ENCODE assay signal across 8 mouse cellular contexts in the genomic region with DNA sequence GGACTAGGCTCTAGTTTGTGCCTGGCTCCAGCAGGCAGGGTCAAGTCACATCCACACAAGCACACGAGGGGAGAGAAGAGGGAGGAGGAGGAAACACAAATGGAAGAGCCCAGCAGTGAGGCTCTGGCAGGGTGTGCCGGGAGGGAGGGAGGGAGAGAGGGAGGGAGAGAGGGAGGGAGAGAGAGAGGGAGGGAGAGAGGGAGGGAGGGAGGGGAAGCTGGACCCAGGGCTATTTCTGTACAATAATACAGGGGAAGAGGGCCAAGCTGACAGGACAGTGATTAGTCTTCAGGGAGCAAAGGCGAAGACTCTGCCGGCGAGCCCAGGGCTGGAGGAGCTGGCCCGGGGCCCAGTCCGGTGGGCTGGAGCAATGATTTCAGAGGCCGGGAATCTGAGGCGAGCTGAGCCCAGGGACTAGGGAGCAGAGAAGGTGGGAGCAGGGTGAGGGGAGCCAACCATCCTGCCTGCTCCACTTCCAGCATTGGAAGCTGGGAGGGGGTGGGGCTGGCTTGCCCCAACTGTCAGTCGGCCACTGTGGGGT.
DNase-seq lines count a peak whose midpoint lies in the region; ATAC-seq and TF ChIP-seq lines count a peak whose summit lies in the region.

No protein-coding gene starts in this region.

- no peak for TF ChIP-seq CTCF in forebrain, postnatal 0 days (IDR thresholded peaks at IDR 0.05; ENCODE audit: low read depth)

- ATAC-seq in forebrain, postnatal 0 days, result no peak; the same call in 1 of the 2 replicates
- ATAC-seq in intestine, embryonic 15.5 days, result peak; percentile 83
- ATAC-seq in liver, embryonic 15.5 days (ENCODE audit: insufficient read depth), result peak; percentile 51; the same call in 1 of the 2 replicates
- ATAC-seq in stomach, embryonic 16.5 days (ENCODE audit: insufficient read depth, low FRiP score), result peak; percentile 93

- DNase-seq in forebrain, embryonic 10.5 days (ENCODE audit: extremely low spot score, low spot score), result no peak
- DNase-seq in forebrain, postnatal 0 days, result no peak
- DNase-seq in gastrocnemius, postnatal 14 days, result peak; percentile 43
- no peak for DNase-seq in left cerebral cortex, adult 8-10 months (ENCODE audit: low spot score in 2 of 2)
- no peak for DNase-seq in thymus, adult 18-20 months

- H3K9ac ChIP-seq in forebrain, postnatal 0 days, result no peak overlapping the region
- no peak overlapping the region for H3K9ac ChIP-seq in intestine, embryonic 15.5 days
- no peak overlapping the region for H3K9ac ChIP-seq in liver, embryonic 15.5 days
- no peak overlapping the region for H3K9ac ChIP-seq in stomach, embryonic 16.5 days (ENCODE audit: low read length)

- H3K4me3 ChIP-seq in forebrain, embryonic 10.5 days, result no peak overlapping the region
- no peak overlapping the region for H3K4me3 ChIP-seq in forebrain, postnatal 0 days (ENCODE audit: low read depth, low read length)
- H3K4me3 ChIP-seq in intestine, embryonic 15.5 days (replicated peaks), result no peak overlapping the region
- H3K4me3 ChIP-seq in liver, embryonic 15.5 days (replicated peaks), result no peak overlapping the region
- H3K4me3 ChIP-seq in stomach, embryonic 16.5 days (replicated peaks; ENCODE audit: low read length), result no peak overlapping the region

- no peak overlapping the region for H3K4me2 ChIP-seq in forebrain, postnatal 0 days (ENCODE audit: low read depth)
- no peak overlapping the region for H3K4me2 ChIP-seq in intestine, embryonic 15.5 days (replicated peaks)
- no peak overlapping the region for H3K4me2 ChIP-seq in liver, embryonic 15.5 days
- no peak overlapping the region for H3K4me2 ChIP-seq in stomach, embryonic 16.5 days (ENCODE audit: low read depth, low read length)

- peaks cover 41% of the 10 kb centered on the region for H3K4me1 ChIP-seq in forebrain, embryonic 10.5 days
- no peaks in the 10 kb centered on the region for H3K4me1 ChIP-seq in forebrain, postnatal 0 days (ENCODE audit: insufficient read depth)
- peaks cover 4% of the 10 kb centered on the region; the same call in 1 of the 2 replicates for H3K4me1 ChIP-seq in intestine, embryonic 15.5 days (replicated peaks)
- H3K4me1 ChIP-seq in liver, embryonic 15.5 days (replicated peaks), result no peaks in the 10 kb centered on the region
- H3K4me1 ChIP-seq in stomach, embryonic 16.5 days (ENCODE audit: control insufficient read depth, insufficient read depth, low read length), result 0 out of 2 replicates have a peak, but pooled peaks cover 8% of the 10 kb centered on the region

- 37% methylated on average over 8 of the region's 10 CpGs for WGBS in forebrain, embryonic 10.5 days
- 29% methylated on average over 9 of the region's 10 CpGs for WGBS in forebrain, postnatal 0 days
- WGBS in intestine, embryonic 15.5 days, result 33% methylated on average over 9 of the region's 10 CpGs
- 35% methylated on average over 9 of the region's 10 CpGs for WGBS in liver, embryonic 15.5 days (ENCODE audit: insufficient replicate concordance)
- 28% methylated on average over 9 of the region's 10 CpGs for WGBS in stomach, embryonic 16.5 days

- no peaks in the 10 kb centered on the region for H3K36me3 ChIP-seq in forebrain, embryonic 10.5 days (replicated peaks)
- no peaks in the 10 kb centered on the region for H3K36me3 ChIP-seq in forebrain, postnatal 0 days (ENCODE audit: insufficient read depth)
- no peaks in the 10 kb centered on the region for H3K36me3 ChIP-seq in intestine, embryonic 15.5 days
- H3K36me3 ChIP-seq in liver, embryonic 15.5 days (replicated peaks), result no peaks in the 10 kb centered on the region
- H3K36me3 ChIP-seq in stomach, embryonic 16.5 days (ENCODE audit: control insufficient read depth, insufficient read depth, low read length), result no peaks in the 10 kb centered on the region

- intact Hi-C loops in gastrocnemius, postnatal 14 days (cut with DNase I; ENCODE audit: low total_unique reads), result no loop called here

- peaks cover 100% of the 10 kb centered on the region for H3K27me3 ChIP-seq in forebrain, embryonic 10.5 days (ENCODE audit: poor library complexity, severe bottlenecking)
- H3K27me3 ChIP-seq in forebrain, postnatal 0 days (ENCODE audit: insufficient read depth, low read length), result no peaks in the 10 kb centered on the region
- H3K27me3 ChIP-seq in intestine, embryonic 15.5 days (replicated peaks), result peaks cover 14% of the 10 kb centered on the region; the same call in 1 of the 2 replicates
- H3K27me3 ChIP-seq in liver, embryonic 15.5 days, result peaks cover 29% of the 10 kb centered on the region
- H3K27me3 ChIP-seq in stomach, embryonic 16.5 days (ENCODE audit: control insufficient read depth, insufficient read depth, low read length), result peaks cover 17% of the 10 kb centered on the region

- no peaks in the 10 kb centered on the region for H3K9me3 ChIP-seq in forebrain, embryonic 10.5 days
- no peaks in the 10 kb centered on the region for H3K9me3 ChIP-seq in forebrain, postnatal 0 days (ENCODE audit: low read length)
- H3K9me3 ChIP-seq in intestine, embryonic 15.5 days, result no peaks in the 10 kb centered on the region
- H3K9me3 ChIP-seq in liver, embryonic 15.5 days (replicated peaks), result no peaks in the 10 kb centered on the region
- no peaks in the 10 kb centered on the region for H3K9me3 ChIP-seq in stomach, embryonic 16.5 days (replicated peaks; ENCODE audit: control insufficient read depth, low read length)

- H3K27ac ChIP-seq in forebrain, embryonic 10.5 days, result peak overlapping the region; percentile 79
- no peak overlapping the region for H3K27ac ChIP-seq in forebrain, postnatal 0 days (ENCODE audit: low read depth, low read length)
- H3K27ac ChIP-seq in intestine, embryonic 15.5 days, result peak overlapping the region; percentile 66
- no peak overlapping the region for H3K27ac ChIP-seq in liver, embryonic 15.5 days (replicated peaks)
- peak overlapping the region; percentile 75 for H3K27ac ChIP-seq in stomach, embryonic 16.5 days (ENCODE audit: low read length)

Comparison
In these comparisons a context has a peak if more than half of its experiments do, and no peak if none do; other contexts are left out.
1. H3K27ac ChIP-seq: peak in forebrain, embryonic 10.5 days (single experiment), intestine, embryonic 15.5 days (single experiment) and stomach, embryonic 16.5 days (single experiment); none in forebrain, postnatal 0 days (single experiment) and liver, embryonic 15.5 days (single experiment).